Mouse (Mus musculus) naive thymus-derived CD4-positive, alpha-beta T cell, adult 2 months (primary cell): Measurements from ENCODE around the gene Cryaa.
"Not testable (repeated sequence)": the region's sequence is repeated elsewhere in the genome, so short reads cannot be mapped to it uniquely, and the experiment has no call there.

ENCODE experiments used
- DNase-seq: peaks from one replicate; pipeline ENCODE4 v3.0.0-alpha.2; 2011; ENCODE audit warnings: low read depth

Cryaa gene

DNA sequence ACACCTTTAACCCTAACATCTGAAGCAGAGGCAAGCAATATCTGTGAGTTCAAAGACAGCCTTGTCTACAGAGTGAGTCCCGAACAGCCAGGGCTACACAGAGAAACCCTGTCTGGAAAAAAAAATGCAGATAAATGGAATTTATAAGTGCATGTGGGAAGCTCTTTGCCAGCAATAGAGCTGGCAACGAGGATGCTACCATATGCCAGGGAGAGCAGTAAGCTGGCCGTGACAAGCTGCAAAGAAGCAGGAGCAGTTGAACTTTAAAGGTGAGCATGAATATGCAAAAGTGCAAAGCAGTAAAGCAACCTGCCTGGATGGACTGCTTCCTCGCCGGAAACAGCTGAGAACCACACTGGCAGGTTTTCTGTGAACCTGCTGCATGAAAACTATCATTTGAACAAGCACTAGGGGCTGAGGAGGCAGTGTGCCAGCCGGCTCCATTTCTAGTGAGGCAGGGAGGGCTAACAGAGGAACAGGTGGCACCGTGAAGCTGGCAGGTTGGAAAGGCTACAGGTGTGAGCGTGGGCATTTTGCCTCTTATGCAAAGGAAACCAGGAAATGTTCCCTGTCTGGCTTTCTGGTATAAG, 16.9 kb upstream of the Cryaa start:
- DNase-seq: no peak

DNA sequence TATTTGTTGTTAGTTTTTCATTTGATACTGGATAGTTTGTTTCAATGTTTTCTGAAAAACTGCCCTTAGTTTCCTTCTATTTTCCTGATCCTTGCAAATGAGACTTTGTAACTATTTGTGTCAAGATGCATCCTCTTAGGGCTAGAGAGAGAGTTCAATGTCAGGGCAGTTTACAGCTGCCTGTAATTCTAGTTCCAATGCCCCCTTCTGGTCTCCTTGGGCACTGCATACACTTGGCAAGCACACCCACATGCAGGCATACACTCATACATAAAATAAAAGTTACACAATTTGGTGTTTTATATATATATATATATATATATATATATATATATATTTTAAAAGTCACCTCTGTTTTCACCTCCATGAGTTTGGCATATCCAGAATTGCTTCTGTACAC, 14.8 kb upstream of the Cryaa start:
- DNase-seq: peak; percentile 47

DNA sequence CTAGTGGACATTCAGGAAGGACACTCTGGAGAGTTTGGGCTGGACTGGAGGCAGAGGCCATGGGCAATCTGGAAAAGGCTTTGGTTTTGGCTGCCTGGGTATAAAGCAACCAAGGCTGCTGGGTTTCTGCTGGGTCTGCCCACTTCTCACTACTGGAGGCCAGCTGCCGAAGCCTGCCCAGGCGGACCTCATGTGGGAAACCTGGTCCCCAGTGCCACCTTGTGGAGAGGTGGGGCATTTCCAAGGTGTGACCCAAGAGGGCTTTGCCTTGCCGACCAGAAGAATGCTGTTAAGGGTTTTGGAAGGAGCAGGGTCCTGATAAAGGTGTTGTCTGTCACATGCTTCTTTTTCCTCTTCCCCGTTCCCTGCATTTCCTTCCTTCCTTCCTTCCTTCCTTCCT, 12.8 kb upstream of the Cryaa start:
- peak; percentile 88 for DNase-seq

DNA sequence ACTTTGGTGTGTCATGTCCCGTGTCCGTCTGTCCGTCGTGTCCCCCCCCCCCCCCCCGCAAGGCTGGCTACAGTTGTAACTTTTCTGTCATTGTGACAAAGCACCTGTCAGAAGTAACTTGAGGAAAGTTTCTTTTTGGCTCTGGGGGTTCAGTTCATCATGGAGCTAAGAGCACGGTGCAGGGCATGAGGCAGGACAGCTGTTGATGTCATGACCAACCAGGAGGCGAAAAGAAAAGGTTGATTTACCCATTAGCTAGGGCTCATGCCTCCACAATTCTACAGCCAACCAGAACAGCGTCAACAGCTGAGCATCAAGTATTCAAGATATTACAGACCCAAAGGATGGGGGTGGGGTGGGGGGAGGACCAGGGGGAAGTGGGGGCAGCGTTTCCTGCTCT, 9.3 kb upstream of the Cryaa start:
- DNase-seq: no peak

DNA sequence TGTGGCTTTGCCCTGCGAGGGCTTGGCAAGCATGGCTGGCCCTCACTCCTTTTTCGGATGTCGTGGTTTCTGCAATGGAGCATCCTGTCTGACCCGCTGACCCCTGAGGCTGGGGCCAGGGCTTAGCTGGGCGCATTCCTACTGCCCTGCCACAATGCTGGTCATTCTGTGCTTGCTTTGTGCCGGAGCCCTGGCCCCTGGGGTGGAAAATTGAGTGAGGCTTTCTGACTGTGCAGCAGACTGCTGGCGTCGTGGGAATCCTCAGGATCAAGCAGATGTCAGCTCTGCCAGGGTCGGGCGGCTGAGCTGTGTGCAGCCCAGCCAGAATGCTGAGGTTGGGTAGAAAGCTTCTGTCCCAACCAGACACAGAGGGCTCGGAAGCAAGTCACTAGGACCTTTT, 7.4 kb upstream of the Cryaa start:
- no peak for DNase-seq

DNA sequence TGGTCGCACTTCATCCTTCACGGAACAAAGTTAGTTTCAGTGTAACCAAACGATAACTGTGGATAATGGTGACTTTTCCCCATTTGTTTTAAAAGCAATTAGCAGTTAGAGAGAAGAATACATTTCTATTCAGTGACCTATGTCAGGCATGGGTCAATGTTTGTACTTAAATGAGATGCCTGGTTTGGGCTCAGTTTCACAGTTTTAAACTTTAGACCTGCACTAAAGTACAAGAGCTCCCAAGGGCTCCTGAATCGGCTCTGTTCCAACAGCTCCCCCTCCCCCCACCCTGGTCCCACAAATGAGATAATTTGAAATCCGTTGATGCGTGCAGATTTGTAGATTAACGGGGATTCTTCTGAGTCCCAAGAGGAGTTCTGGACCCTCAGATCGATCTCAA, 5.9 kb upstream of the Cryaa start:
- no peak for DNase-seq

DNA sequence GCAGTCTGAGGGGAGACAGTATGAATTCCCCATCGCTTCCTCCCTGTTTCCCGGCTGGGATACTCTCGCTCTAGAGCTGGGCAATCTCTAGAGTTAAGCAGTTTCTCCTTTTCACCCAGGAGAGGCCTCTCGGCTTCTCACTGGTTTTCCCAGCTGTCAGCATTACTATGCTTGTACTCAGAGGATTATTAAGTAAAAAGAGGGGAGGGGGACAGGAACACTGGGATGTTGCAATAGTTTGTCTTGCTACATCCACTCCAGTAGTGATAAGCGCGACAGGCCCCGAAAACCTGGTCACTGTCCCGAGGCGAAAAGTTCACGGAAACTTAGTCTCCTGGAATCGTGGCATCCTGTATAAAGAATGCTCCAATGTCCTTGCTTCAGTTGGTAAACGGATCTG, 5.3 kb upstream of the Cryaa start:
- no peak for DNase-seq

DNA sequence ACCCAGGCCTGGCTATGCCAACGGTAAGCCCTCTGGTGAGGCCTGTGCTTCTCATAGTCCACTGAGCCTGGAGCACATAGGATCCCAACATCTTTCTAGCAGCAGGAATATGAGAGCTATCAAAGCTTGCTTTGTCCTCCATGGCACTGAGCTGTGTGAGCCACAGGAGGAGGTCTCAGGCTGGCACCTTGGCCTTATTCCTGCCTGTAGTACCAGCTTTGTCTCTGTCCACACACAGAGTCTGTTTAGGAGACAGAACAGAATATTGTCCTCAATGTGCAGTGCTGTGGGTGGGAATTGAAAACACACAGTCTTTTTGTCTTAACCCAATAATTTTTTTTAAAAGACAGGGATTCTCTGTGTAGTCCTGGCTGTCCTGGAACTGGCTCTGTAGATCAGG, 3.2 kb upstream of the Cryaa start:
- DNase-seq: no peak

DNA sequence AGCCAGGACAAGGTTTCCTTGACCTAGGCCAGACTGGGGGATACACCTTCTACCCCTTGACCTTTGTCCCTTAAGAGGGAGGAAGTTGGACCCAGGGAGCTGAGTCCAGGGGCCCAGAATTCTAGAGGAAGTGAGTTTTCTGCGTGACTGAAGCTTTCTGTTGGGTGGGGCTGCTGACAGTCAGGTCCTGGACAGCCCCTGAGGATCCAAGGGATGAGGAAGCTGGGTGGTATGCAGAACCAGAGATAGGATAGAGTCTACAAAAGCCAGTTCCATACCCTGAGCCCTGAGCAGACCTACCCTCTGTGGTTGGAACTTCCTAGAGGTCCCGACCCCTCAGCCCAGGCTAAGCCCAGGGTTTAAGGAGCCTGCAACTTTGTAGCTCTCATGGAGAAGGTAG, 2.8 kb downstream of the Cryaa start:
- DNase-seq: no peak

DNA sequence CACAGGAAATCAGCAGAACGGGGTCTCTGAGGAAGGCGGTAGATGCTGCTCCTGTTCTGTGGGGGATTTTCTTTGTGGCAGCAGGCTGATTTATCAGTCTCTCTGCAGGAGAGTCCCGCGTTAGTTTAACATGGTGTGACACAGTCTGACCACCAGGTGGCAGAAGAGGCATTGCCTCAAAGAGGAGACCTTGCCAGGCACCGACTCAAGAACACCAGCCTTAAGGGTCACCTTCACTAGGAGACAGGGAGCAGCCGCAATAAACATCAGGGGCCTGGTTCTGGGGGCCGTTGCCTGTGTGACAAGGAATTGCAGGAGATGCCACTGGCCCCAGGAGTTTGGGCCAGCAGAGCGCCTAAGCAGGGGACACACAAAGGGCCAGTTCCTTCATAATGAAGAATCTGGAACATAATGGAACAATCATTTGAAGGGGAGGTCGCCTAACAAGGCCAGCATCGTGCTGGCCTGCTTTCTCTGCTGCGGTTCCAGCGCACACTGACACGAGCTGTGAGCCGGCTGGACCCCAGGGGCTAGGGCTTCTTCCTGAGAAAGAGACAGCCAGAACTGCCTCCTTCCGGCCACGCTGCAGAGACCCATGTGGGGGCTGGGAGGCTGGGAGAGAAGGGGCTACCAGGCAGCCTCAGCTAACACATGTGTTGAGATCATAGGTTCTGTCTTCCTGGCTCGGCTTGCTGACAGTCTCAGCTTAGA, 8.1 kb downstream of the Cryaa start:
- DNase-seq: peak; percentile 91

DNA sequence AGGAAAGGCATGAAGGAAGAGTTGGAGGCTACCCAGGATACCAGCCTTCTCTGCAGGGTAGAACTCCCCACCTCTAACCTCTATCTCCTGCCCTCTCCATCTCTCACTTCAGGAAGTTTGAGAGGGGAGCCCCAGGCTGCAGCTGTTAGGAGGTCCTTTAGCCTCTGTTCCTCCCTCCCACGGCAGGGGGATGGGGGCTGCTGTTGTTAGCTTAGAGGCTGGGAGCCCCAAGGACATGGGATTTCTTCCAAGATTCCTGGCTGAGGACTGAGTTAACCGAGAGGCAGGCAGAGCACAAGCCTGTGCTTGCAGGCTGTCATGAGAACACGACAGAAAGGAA, 8.6 kb downstream of the Cryaa start:
- no peak for DNase-seq

DNA sequence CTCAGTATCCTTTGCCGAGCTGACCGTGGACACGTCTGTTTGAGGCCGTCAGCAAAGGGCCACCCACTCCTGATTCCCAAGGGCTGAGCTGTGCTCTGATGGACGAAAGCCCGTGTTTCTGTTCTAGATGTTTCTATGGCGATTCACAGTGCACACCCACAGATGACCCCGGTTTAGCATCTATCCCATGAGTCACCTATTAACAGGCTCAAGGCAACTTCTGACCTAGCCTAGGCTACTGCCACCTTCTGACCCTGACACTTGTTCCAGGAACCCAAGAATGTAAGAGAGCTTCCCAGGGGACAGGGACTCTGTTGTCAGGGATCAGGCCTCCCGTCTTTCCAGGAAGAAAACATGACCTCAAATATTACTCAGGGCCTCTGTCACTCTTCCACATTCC, 10.5 kb downstream of the Cryaa start:
- DNase-seq: no peak

DNA sequence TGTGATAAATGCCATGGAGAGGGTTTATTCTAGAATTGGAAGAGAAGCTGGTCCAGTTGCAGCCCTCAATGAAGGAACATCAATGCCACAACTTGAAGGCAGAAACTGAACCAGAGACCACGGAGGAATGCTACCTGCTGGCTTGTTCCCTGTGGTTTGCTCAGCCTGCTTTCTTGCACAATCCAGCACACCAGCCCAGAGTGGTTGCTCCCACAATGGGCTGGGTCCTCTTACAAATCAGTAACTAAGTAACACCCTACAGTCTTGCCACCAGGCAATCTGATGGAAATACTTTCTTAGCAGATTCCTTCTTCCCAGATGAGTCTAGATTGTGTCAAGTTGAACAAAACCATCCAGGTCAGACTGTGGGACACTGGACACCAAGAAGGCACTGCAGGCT, 12.0 kb downstream of the Cryaa start:
- no peak for DNase-seq

DNA sequence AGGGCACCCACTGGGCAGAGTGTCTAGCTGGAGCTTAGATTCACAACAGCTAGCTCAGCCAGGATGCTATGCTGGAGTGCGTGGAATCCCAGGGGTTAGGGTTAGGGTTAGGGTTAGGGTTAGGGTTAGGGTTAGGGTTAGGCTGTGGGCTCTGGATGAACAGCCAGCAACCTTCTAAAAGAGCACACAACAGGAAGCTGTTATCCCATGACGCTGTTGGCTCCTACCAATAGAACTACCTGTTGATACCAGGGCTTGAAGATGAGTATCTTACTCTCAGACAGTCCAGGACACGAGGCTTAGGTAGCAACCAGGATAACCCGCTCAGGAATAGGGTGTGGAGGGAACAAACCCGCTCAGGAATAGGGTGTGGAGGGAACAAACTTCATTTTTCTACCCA, 15.3 kb downstream of the Cryaa start:
- DNase-seq: no peak

DNA sequence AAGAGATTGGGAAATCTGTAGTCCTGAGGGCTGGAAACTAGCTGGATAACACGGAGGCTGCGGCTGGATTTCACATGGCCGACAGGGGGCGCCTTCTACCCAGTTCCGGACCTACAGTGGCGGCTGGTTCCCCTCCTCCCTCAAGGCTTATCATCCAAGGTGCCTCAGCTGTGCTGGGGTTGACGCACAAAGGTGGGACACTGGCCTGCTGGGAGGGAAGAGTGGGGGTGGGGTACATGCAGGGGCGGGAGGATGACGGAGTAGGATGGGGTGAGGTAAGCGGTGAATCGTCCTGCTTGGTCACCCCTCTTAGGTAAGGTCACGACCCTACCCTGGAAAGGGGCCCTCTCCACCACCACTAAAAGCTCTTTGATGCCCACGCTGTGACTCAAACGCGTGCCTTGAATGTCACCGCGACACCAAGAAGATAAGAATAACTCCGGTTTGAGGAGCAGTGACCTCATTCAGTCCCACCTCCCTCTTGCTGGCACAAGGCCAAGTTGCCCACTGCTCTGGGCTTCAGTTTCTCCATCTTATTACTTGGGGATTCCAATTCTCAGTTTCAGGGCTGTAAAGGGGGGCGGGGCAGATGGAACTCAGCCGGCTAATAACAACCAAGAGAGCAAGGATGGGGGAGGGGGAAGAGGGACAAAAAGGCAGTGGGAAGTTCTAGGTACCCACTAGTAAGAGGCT, 15.9 kb downstream of the Cryaa start:
- DNase-seq: peak; percentile 89

DNA sequence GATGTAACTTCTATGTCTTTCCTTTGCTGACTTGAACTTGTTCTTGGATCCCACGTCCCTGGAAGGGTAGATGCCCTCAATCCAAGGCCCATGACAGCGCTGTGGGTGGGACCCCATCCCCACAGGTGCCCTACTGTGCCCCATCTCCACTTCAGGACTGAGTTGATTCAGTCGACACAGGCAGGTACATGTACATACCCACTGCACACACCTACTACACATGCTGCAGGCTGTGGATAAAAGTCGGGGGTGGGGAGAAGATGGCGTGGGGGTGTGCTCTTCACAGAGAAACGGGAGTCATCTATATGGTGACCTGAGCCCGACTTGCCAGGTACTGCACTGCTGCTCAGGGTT, 16.4 kb downstream of the Cryaa start:
- no peak for DNase-seq

DNA sequence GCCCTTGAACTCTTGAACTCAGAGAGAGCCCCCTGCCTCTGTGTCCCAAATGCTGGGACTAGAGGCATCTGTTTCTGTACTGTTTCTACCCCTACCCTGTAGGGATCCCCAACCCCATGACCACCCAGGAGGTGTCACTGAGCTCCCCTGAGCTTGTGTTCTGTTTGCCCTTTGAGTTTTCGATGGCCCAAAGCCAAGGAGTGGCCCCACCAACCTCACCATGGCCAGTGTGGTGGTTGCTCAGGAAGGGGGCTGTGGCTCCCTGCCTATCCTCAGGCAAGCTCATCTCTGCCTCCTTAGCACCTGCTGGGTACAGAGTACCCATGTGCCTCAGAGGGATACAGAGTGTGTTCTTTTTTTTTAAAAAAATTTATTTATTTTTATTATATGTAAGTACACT, 17.3 kb downstream of the Cryaa start:
- DNase-seq: no peak

DNA sequence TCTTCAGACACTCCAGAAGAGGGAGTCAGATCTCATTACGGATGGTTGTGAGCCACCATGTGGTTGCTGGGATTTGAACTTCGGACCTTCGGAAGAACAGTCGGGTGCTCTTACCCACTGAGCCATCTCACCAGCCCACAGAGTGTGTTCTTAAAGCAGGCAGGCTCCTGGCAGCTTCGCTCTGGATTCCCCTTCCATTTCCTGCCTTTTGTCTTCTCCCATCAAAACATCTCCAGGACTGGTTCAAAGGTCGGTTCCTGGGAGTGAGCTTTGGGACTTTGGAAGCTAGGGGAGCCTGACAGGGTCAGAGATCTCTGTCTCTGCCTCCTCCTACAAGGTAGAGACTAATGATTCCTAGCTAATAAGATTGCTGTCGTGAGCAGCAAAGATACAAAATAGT, 17.7 kb downstream of the Cryaa start:
- not testable (repeated sequence) for DNase-seq

DNA sequence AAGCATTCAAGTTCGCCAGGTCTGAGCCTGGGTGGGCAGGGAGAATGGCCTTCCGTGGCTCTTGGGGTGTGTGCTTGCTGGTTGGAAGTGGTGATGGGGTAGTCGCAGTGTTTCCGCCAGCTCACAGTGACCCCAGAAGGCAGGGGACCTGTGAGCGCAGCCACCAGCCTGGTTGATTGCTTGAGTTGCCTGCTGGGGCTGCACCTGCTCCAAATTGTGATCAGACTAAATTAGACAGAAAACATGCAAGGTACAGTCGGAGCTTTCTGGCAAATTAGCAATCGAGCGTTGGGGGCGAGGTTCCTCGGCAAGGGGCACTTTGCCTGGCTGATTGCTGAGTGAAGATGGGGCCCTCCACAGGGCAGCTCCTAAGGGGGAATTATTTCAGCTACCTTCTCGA, 20.7 kb downstream of the Cryaa start:
- no peak for DNase-seq

DNA sequence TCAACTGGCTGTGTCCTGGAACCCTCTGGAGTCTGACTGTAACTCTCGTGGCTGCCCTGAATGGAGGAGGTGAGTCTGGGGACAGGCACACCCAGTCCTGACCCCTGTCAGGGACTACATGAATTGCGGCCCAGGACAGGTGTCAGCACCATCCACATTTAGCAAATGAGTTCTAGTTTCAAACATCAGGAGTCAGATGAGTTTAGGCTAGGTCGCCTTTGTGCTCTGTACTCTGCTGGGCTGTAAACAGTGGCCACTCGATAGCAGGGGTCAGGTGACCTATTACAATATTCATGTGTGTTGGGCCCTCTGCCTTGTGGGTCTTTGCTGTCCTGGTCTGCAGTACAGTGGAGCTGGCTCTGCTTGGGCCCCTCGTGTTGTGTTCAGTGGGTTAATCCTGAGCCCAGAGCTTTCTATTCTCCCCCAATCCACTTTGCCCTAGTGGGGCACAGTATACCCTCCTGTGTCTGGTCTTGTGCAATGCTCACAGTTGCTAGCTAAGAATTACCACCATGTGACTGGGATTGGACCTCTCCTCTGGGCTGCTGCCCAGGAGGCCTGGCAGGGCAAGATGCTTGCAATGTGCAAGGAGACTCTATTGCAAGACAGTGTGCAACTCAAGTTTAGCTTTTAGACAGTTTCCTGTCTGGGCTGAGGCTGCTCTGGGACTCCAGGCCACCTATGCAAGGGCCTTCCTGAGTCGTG, 25.8 kb downstream of the Cryaa start:
- DNase-seq: no peak

DNA sequence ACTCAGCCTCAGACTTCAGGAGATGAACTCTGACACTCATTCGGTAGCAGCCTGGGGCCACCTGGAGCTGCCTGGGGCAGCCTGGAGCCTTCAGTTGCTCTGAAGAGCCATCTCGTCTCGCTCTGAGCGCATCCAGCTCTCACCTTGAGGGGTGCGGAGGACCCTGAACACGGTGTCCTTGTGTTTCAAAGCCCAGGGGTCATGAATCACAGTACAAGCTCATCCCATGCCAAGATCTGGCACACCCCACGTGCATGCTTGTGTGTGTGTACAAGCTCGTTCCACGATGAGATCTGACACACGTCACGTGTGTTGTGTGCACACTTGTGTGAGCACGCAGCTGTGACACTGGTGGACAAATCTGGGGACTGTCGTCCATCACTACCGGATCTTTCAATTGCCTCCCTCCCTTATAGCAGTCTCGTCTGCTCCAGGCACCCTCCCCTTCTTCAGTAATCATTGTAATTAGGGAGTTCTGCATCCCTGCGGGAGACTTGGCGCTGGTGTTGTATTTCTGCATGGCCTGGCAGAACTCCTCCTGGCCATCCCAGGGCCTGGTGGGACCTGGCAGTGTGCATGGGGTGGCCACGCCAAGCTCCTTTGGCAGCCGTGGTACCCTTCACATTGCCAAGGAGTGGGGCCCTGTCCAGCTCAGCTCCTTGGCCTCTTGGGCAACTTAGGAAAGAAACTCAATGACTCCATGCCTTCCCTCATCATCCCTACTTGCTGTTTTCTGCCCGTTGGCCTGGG, 27.8 kb downstream of the Cryaa start:
- no peak for DNase-seq

DNA sequence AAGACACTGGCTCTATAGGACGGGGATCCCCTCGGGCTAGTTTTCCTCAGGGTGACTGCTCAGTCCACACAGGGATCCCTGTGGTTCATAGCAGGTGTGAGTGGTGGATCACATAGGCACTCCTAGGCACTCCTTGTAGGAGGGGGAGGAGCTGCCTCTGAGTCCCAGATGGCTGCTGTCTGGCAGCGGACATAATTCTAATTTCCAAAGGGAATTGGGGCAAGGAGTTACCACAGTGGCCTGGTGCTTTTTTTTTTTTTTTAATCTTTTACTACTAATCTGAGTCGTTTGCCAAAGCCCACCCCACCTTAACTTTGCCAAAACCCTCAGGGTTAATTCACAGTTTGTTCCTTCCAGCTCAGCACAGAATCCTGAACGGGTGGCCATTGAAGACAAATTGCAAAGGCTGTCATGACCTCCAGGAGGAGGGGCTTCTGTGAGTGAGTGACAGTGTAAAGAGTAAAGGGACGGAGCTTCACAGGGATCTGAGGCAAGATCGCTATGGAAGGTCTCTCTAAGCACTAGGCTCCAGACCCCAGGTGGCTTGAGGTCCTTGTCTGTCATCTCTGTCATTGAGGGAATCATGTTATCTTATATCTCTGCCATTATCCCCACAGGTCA, 31.6 kb downstream of the Cryaa start:
- DNase-seq: no peak
